Mouse (Mus musculus) midbrain, embryonic 12.5 days (tissue): ENCODE measurements around the gene Tmem254b. TPM values are rescaled to one million over a fixed set of nuclear protein-coding genes. Genes with fewer than 3 reads are reported as not detected.
"Not testable (repeated sequence)": the region's sequence is repeated elsewhere in the genome, so short reads cannot be mapped to it uniquely, and the experiment has no call there.

ENCODE experiments used
- ATAC-seq: fragments of 200-750 bp; cut with Nextera tagmentation; 2 replicates; pipeline ENCODE4 v1.8.0; 2017; ENCODE audit warnings: low read depth, moderate TSS enrichment, moderate library complexity; ENCODE audit not compliant: low FRiP score
- H3K27ac ChIP-seq: fragments of 300-500 bp; sonication (generic); replicated peaks from 2 replicates; pipeline ENCODE4 v1.5.1; 2016; ENCODE audit warnings: mild to moderate bottlenecking
- H3K27me3 ChIP-seq: fragments of 300-500 bp; sonication (generic); 2 replicates; pipeline ENCODE4 v1.6.1; 2016; ENCODE audit warnings: mild to moderate bottlenecking
- H3K36me3 ChIP-seq: fragments of 300-500 bp; sonication (generic); 2 replicates; pipeline ENCODE4 v1.6.1; 2016
- H3K4me1 ChIP-seq: fragments of 300-500 bp; sonication (generic); 2 replicates; pipeline ENCODE4 v1.6.1; 2016
- H3K4me2 ChIP-seq: fragments of 300-500 bp; sonication (generic); replicated peaks from 2 replicates; pipeline ENCODE4 v1.6.1; 2016; ENCODE audit warnings: mild to moderate bottlenecking, moderate library complexity
- H3K4me3 ChIP-seq: fragments of 300-500 bp; sonication (generic); 2 replicates; pipeline ENCODE4 v1.5.1; 2016; ENCODE audit warnings: mild to moderate bottlenecking
- H3K9ac ChIP-seq: fragments of 300-500 bp; sonication (generic); replicated peaks from 2 replicates; pipeline ENCODE4 v1.6.1; 2016; ENCODE audit warnings: mild to moderate bottlenecking, moderate library complexity
- H3K9me3 ChIP-seq: fragments of 300-500 bp; sonication (generic); 2 replicates; pipeline ENCODE4 v1.6.1; 2016; ENCODE audit warnings: mild to moderate bottlenecking
- WGBS: fragments of 180-500 bp; shearing (Covaris S2); methylation state at CpG from one replicate; pipeline ENCODE4 v1.1.7; 2016; 5-methylcytosine and 5-hydroxymethylcytosine counted together
- polyA plus RNA-seq: library from polyadenylated mRNA; unstranded; fragments of >200 nt; fragmentation: Nextera tagmentation; extraction: Ambion mirVana; gene quantifications from 2 replicates; pipeline ENCODE4 v1.2.1, GENCODE M21; 2016

The Tmem254b gene
- polyA plus RNA-seq, 1 experiment from 2014 or later: 15.3 TPM

- H3K9ac ChIP-seq, H3K27me3 ChIP-seq, ATAC-seq, H3K27ac ChIP-seq, H3K4me3 ChIP-seq, H3K4me2 ChIP-seq, H3K4me1 ChIP-seq, H3K36me3 ChIP-seq, H3K9me3 ChIP-seq: not testable (repeated sequence)
- no CpG with 5 or more reads among the region's 5 CpGs for WGBS
Observed at GRCm38 (mm10) chr14:26162423-26162822, 44.4 kb downstream of the Tmem254b start.

GRCm38 (mm10) chr14:26161156-26161555, 45.7 kb downstream of the Tmem254b start:
- not testable (repeated sequence) for H3K36me3 ChIP-seq, H3K4me2 ChIP-seq, H3K9me3 ChIP-seq, H3K27ac ChIP-seq, H3K4me1 ChIP-seq, H3K9ac ChIP-seq, H3K4me3 ChIP-seq, H3K27me3 ChIP-seq, ATAC-seq
- no CpG with 5 or more reads among the region's 9 CpGs for WGBS

GRCm38 (mm10) chr14:26156032-26156431, 50.8 kb downstream of the Tmem254b start:
- H3K36me3 ChIP-seq, H3K4me3 ChIP-seq, H3K9ac ChIP-seq, ATAC-seq, H3K27me3 ChIP-seq, H3K27ac ChIP-seq, H3K4me1 ChIP-seq, H3K9me3 ChIP-seq, H3K4me2 ChIP-seq: not testable (repeated sequence)
- WGBS: no CpG with 5 or more reads among the region's 7 CpGs

Other genes starting within 250 kb of the Tmem254b start
- gene Duxbl1, start 228.5 kb downstream of the Tmem254b start, polyA plus RNA-seq: 7.1 and 7.3 TPM in 2 replicates
- 3.0 and 6.0 TPM in 2 replicates for gene Gm9780, start 164.3 kb downstream of the Tmem254b start, polyA plus RNA-seq
- gene Tmem254c, start 139.7 kb downstream of the Tmem254b start, polyA plus RNA-seq: 13.7 and 21.1 TPM in 2 replicates
- not detected in 2 replicates for gene Cphx2, start 125.5 kb downstream of the Tmem254b start, polyA plus RNA-seq
- not detected in 2 replicates for gene Cphx3, start 124.7 kb downstream of the Tmem254b start, polyA plus RNA-seq
- gene Duxbl2, start 88.7 kb downstream of the Tmem254b start, polyA plus RNA-seq: 8.3 TPM in 1 of 2 replicates, not detected in the other
- 2.3 and 6.3 TPM in 2 replicates for gene Plac9b, start 24.6 kb downstream of the Tmem254b start, polyA plus RNA-seq
- gene Duxbl3, start 50.9 kb upstream of the Tmem254b start, polyA plus RNA-seq: 3.8 and 10.6 TPM in 2 replicates